Mouse (Mus musculus) midbrain, embryonic 14.5 days (tissue): ENCODE measurements at regions not wholly inside any gene's neighbourhood (a gene's known extent, or its start where the extent isn't known, plus 50 kb on each side); places are given as distances from the start of the nearest gene placed in this dataset.

Experiments used
- ATAC-seq: fragments of 200-750 bp; cut with Nextera tagmentation; 2 replicates; pipeline ENCODE4 v1.8.0; 2017; ENCODE audit warnings: moderate number of reproducible peaks, moderate library complexity; ENCODE audit not compliant: low FRiP score, low TSS enrichment
- DNase-seq: peaks from one replicate; pipeline ENCODE4 v3.0.0-alpha.2; 2015
- H3K27ac ChIP-seq: fragments of 300-500 bp; sonication (generic); replicated peaks from 2 replicates; pipeline ENCODE4 v1.5.1; 2014; ENCODE audit warnings: mild to moderate bottlenecking, low read depth, low read length, moderate library complexity
- H3K27me3 ChIP-seq: fragments of 300-500 bp; sonication (generic); 2 replicates; pipeline ENCODE4 v1.6.1; 2014; ENCODE audit warnings: low read length, control low read depth, mixed read lengths; ENCODE audit not compliant: control insufficient read depth, insufficient read depth
- H3K36me3 ChIP-seq: fragments of 300-500 bp; sonication (generic); 2 replicates; pipeline ENCODE4 v1.6.1; 2014; ENCODE audit warnings: low read length, control low read depth; ENCODE audit not compliant: control insufficient read depth, insufficient read depth
- H3K4me1 ChIP-seq: fragments of 300-500 bp; sonication (generic); 2 replicates; pipeline ENCODE4 v1.6.1; 2014; ENCODE audit warnings: mild to moderate bottlenecking, antibody characterized with exemption, low read length, control low read depth; ENCODE audit not compliant: control insufficient read depth, insufficient read depth
- H3K4me2 ChIP-seq: fragments of 300-500 bp; sonication (generic); 2 replicates; pipeline ENCODE4 v1.6.1; 2014; ENCODE audit warnings: mild to moderate bottlenecking, low read length, moderate library complexity
- H3K4me3 ChIP-seq: fragments of 300-500 bp; sonication (generic); replicated peaks from 2 replicates; pipeline ENCODE4 v1.5.1; 2014; ENCODE audit warnings: low read depth, low read length
- H3K9ac ChIP-seq: fragments of 300-500 bp; sonication (generic); replicated peaks from 2 replicates; pipeline ENCODE4 v1.6.1; 2014; ENCODE audit warnings: mild to moderate bottlenecking, low read length, moderate library complexity
- H3K9me3 ChIP-seq: fragments of 300-500 bp; sonication (generic); 2 replicates; pipeline ENCODE4 v1.6.1; 2016; ENCODE audit warnings: low read length, control low read depth, mixed read lengths; ENCODE audit not compliant: control insufficient read depth
- WGBS: fragments of 180-500 bp; shearing (Covaris S2); extraction: QIAGEN DNeasy Blood & Tissue Kit; methylation state at CpG from one replicate; pipeline ENCODE4 v1.1.7; 2014; 5-methylcytosine and 5-hydroxymethylcytosine counted together

DNA sequence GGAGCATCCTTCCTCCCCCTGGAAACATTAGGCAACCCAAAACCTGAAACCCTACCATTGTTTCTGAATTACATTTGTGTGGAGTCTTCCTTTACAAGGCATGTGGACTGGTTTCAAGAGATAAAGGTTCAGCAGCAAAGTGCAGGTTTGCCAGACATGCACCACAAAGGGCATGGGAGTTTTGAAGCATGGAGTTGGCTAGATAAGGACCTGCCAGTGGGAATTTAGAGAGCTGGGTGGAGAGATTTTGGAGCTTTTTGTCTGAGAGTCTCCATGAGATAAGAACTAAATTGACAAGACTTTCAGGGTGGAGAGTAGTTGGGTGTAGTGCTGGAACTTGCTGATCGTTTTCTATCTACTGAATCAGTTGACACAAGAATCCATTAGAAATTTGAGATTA, 6346.0 kb downstream of the 9330182O14Rik start:
- Histone ChIP-seq H3K27ac (no peak overlapping the region), H3K27me3 (no peaks in the 10 kb centered on the region), H3K4me3 (no peak overlapping the region), H3K4me2 (no peak overlapping the region), H3K4me1 (no peaks in the 10 kb centered on the region), H3K36me3 (no peaks in the 10 kb centered on the region), H3K9me3 (no peaks in the 10 kb centered on the region), H3K9ac (no peak overlapping the region)
- no peak for DNase-seq
- ATAC-seq: no peak
- WGBS: 76% methylated on average over 1 of the region's 1 CpGs

GRCm38 (mm10) chr15:46488940-46489339, 6354.8 kb downstream of the 9330182O14Rik start:
- Histone ChIP-seq H3K4me1 (no peaks in the 10 kb centered on the region), H3K4me2 (no peak overlapping the region), H3K27ac (no peak overlapping the region), H3K9me3 (no peaks in the 10 kb centered on the region), H3K36me3 (no peaks in the 10 kb centered on the region), H3K9ac (no peak overlapping the region), H3K4me3 (no peak overlapping the region), H3K27me3 (no peaks in the 10 kb centered on the region)
- peak; percentile 8 for DNase-seq
- ATAC-seq: no peak
- 68% methylated on average over 3 of the region's 3 CpGs for WGBS

DNA sequence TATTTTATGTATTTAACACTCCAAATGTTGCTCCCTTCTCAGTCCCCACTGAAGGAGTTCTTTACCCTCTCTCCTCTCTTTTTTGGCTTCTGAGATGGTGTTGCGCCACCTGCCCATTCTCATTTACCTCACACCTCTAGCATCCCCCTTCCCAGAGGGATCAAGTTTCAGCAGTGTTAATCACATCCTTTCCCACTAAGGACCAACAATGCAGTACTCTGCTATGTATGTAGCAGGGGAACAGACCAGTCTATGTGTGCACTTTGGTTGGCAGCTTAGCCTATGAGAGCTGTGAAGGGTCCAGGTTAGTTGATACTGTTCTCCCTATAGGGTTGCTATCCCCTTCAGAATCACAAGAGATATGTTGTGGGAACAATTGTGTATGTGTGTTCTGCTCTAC, 6384.8 kb downstream of the 9330182O14Rik start:
- H3K4me2 ChIP-seq: no peak overlapping the region
- WGBS: 96% methylated on average over 1 of the region's 1 CpGs
- no peaks in the 10 kb centered on the region for H3K27me3 ChIP-seq
- H3K36me3 ChIP-seq: no peaks in the 10 kb centered on the region
- no peak overlapping the region for H3K9ac ChIP-seq
- H3K9me3 ChIP-seq: no peaks in the 10 kb centered on the region
- DNase-seq (no peak), ATAC-seq (no peak)
- H3K4me3 ChIP-seq: no peak overlapping the region
- H3K4me1 ChIP-seq: no peaks in the 10 kb centered on the region
- H3K27ac ChIP-seq: no peak overlapping the region
